Mouse (Mus musculus): ENCODE results near the gene Fam169a. TPM values are rescaled to one million over a fixed set of nuclear protein-coding genes. Genes with fewer than 3 reads are reported as not detected.

The Fam169a gene
- polyA plus RNA-seq (2015; fragmentation: Nextera tagmentation; extraction: Ambion mirVana) = 0.70 TPM in 2 replicates

DNA sequence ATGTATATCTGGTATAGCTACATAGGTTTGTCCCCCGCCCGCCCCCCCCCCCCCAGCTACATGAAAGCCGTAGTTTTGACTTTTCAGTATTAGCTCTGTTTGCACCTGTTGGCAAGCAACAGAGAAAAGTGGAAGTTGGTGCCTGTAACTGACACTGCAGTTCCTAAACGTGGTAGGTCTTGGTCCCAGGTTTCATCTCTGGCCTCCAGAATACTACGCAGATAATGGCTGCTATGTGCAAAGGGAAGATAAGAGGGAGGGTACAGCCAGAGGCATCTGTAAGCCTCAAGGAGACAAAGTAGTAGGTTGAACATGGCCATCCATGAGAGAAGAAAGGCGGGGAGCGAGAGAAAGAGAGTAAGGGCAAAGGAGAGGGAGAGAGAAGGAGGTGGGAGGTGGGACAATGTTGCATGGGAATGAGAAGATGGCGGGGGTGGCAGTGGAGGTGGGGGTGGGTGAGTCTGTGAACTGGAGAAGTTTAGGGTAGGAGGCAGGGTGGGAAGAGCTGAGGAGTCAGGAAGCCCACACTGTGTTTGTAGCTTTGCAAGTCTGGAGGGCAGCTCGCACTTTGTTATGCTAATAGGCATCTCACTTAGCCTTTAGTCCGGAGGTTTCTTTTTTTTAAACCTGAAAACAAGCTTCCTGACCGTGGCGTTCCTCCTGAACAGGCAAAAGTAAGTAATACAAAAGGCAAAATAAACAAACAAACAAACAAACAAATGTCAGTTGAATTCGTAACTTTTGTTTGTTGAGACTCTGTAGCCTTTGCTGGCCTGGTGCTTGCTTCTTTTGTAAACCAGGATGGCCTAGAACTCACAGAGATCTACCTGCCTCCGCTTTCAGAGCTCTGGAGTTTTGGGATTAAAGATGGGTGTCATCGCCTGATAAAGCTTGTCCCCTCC is at the start of gene Fam169a:
TSS of gene Fam169a (plus strand) at position 638 of the 902 bp plus-strand sequence.
- Histone ChIP-seq H3K27ac (replicated peaks) (no peak within 1 kb of the TSS), H3K9ac (ENCODE audit: low read length) (no peak within 1 kb of the TSS), H3K4me2 (replicated peaks; ENCODE audit: low read depth) (no peak within 1 kb of the TSS), H3K4me1 (replicated peaks; ENCODE audit: control insufficient read depth, insufficient read depth) (no peaks in the 10 kb centered on the region), H3K27me3 (ENCODE audit: control insufficient read depth, insufficient read depth, low read length) (0 out of 2 replicates have a peak, but pooled peaks cover 3% of the 10 kb centered on the region), H3K9me3 (ENCODE audit: control insufficient read depth, low read length) (no peaks in the 10 kb centered on the region), H3K36me3 (ENCODE audit: control insufficient read depth, insufficient read depth, low read length) (no peaks in the 10 kb centered on the region), H3K4me3 (ENCODE audit: low read depth, low read length) (no peak within 1 kb of the TSS)
- TF ChIP-seq CTCF (IDR thresholded peaks at IDR 0.05; ENCODE audit: low read depth) = no peak
- TF ChIP-seq EP300 (optimal IDR thresholded peaks at IDR 0.05) = no peak
- WGBS = 69% methylated on average over 15 of the region's 15 CpGs
- no peak for DNase-seq (ENCODE audit: low spot score)
- no peak for ATAC-seq (ENCODE audit: low FRiP score, low TSS enrichment)

DNA sequence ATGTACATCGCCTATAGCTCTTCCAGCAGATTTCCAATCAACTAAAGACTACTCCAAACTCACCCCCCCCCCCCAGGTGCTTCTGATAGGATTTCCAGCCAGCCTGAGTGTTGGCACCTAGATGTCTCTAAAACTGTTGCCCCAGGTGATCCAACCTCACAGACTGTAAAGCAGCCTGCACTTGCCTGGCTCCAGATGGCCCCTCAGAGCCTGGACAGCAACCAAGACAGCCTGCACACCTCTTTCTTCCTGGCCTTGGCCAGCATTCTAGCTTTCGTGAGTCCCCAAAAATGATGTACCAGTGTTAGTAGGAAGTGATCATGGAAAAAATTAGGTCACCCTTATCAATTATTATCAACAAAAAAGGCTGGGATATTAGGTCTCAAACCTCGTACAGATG is 49.4 kb upstream of the Fam169a start:
- 90% methylated on average over 3 of the region's 3 CpGs for WGBS
- Histone ChIP-seq H3K4me3 (ENCODE audit: low read depth, low read length) (no peak overlapping the region), H3K9ac (ENCODE audit: low read length) (no peak overlapping the region), H3K4me2 (replicated peaks; ENCODE audit: low read depth) (no peak overlapping the region), H3K9me3 (ENCODE audit: control insufficient read depth, low read length) (no peaks in the 10 kb centered on the region), H3K27me3 (ENCODE audit: control insufficient read depth, insufficient read depth, low read length) (no peaks in the 10 kb centered on the region), H3K36me3 (ENCODE audit: control insufficient read depth, insufficient read depth, low read length) (no peaks in the 10 kb centered on the region), H3K4me1 (replicated peaks; ENCODE audit: control insufficient read depth, insufficient read depth) (no peaks in the 10 kb centered on the region), H3K27ac (replicated peaks) (no peak overlapping the region)
- ATAC-seq (ENCODE audit: low FRiP score, low TSS enrichment) = no peak
- DNase-seq (ENCODE audit: low spot score) = no peak
- no peak for TF ChIP-seq CTCF (IDR thresholded peaks at IDR 0.05; ENCODE audit: low read depth)

DNA sequence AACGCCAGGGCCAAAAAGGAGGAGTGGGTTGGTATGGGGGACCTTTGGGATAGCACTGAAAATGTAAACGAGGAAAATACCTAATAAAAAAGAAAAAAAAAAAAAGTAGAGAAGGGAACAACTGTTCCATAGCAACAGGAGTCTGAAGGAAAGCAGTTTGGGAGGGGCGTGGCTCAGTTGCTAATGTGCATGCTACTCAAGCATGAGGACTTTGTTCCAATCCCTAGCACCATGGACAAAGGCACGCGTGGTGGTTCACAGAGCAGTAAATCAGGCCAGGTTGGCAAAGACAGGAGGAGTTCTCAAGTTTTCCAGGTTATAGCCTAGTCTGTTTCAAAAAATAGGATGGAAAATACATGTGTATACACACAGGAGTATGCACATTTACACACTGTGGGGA is 47.0 kb upstream of the Fam169a start:
- Histone ChIP-seq H3K36me3 (ENCODE audit: control insufficient read depth, insufficient read depth, low read length) (no peaks in the 10 kb centered on the region), H3K9me3 (ENCODE audit: control insufficient read depth, low read length) (no peaks in the 10 kb centered on the region), H3K4me3 (ENCODE audit: low read depth, low read length) (no peak overlapping the region), H3K27ac (replicated peaks) (no peak overlapping the region), H3K27me3 (ENCODE audit: control insufficient read depth, insufficient read depth, low read length) (no peaks in the 10 kb centered on the region), H3K9ac (ENCODE audit: low read length) (no peak overlapping the region), H3K4me1 (replicated peaks; ENCODE audit: control insufficient read depth, insufficient read depth) (no peaks in the 10 kb centered on the region), H3K4me2 (replicated peaks; ENCODE audit: low read depth) (no peak overlapping the region)
- WGBS = 69% methylated on average over 5 of the region's 5 CpGs
- ATAC-seq (ENCODE audit: low FRiP score, low TSS enrichment) = no peak
- TF ChIP-seq EP300 (optimal IDR thresholded peaks at IDR 0.05) (no peak), CTCF (IDR thresholded peaks at IDR 0.05; ENCODE audit: low read depth) (no peak)
- DNase-seq (ENCODE audit: low spot score) = peak; percentile 18

DNA sequence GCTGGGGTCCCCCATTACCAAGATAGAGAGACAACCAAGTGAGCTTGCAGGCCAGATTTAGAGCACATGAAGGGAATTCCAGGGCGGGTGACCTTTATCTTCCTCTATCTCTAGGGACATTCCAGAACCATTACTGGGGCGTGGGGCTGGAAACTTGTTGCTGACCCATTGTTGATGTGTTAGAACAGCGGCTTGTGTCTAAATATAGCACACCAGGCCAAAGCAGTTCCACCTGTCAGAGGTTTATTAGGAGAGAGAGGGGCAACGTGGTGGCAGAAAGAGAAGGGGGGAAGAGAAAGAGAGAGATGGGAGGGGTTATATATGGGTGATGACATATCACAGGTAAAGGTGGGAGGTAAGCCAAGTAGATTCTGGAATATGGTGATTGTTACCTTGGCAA is 45.2 kb upstream of the Fam169a start:
- no peak for DNase-seq (ENCODE audit: low spot score)
- Histone ChIP-seq H3K9ac (ENCODE audit: low read length) (no peak overlapping the region), H3K4me3 (ENCODE audit: low read depth, low read length) (no peak overlapping the region), H3K36me3 (ENCODE audit: control insufficient read depth, insufficient read depth, low read length) (no peaks in the 10 kb centered on the region), H3K27ac (replicated peaks) (no peak overlapping the region), H3K4me1 (replicated peaks; ENCODE audit: control insufficient read depth, insufficient read depth) (no peaks in the 10 kb centered on the region), H3K4me2 (replicated peaks; ENCODE audit: low read depth) (no peak overlapping the region), H3K27me3 (ENCODE audit: control insufficient read depth, insufficient read depth, low read length) (no peaks in the 10 kb centered on the region), H3K9me3 (ENCODE audit: control insufficient read depth, low read length) (no peaks in the 10 kb centered on the region)
- TF ChIP-seq CTCF (IDR thresholded peaks at IDR 0.05; ENCODE audit: low read depth) (no peak), EP300 (optimal IDR thresholded peaks at IDR 0.05) (no peak)
- ATAC-seq (ENCODE audit: low FRiP score, low TSS enrichment) = 0 out of 2 replicates have a peak, but pooled peaks have one; percentile 8
- WGBS = 33% methylated on average over 4 of the region's 4 CpGs

DNA sequence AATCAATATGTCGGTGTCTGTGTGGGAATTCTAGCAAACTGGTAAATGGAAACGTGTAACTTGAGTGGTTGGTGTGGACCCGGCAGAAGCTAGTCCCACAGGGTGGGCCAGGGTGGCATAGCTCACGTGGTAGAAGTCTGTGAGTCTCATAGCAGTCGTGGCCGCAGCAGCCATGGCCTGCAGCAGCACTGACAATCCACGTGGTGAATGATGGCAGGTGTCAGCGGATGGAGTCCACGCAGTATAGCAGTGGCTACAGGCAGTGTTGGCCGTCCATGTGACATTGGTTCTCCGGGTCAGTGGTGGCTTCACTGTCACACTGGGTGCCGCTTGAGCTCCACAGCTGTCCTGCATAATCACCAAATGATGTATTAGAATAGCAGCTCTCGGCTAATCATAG is 37.0 kb upstream of the Fam169a start:
- H3K36me3 ChIP-seq (ENCODE audit: control insufficient read depth, insufficient read depth, low read length) = no peaks in the 10 kb centered on the region
- no peaks in the 10 kb centered on the region for H3K27me3 ChIP-seq (ENCODE audit: control insufficient read depth, insufficient read depth, low read length)
- no peak overlapping the region for H3K9ac ChIP-seq (ENCODE audit: low read length)
- H3K9me3 ChIP-seq (ENCODE audit: control insufficient read depth, low read length) = no peaks in the 10 kb centered on the region
- WGBS = 86% methylated on average over 13 of the region's 13 CpGs
- ATAC-seq (ENCODE audit: low FRiP score, low TSS enrichment) (no peak), DNase-seq (ENCODE audit: low spot score) (no peak)
- no peak overlapping the region for H3K4me2 ChIP-seq (replicated peaks; ENCODE audit: low read depth)
- H3K4me1 ChIP-seq (replicated peaks; ENCODE audit: control insufficient read depth, insufficient read depth) = no peaks in the 10 kb centered on the region
- H3K4me3 ChIP-seq (ENCODE audit: low read depth, low read length) = no peak overlapping the region
- no peak overlapping the region for H3K27ac ChIP-seq (replicated peaks)
- TF ChIP-seq EP300 (optimal IDR thresholded peaks at IDR 0.05) (no peak), CTCF (IDR thresholded peaks at IDR 0.05; ENCODE audit: low read depth) (no peak)

DNA sequence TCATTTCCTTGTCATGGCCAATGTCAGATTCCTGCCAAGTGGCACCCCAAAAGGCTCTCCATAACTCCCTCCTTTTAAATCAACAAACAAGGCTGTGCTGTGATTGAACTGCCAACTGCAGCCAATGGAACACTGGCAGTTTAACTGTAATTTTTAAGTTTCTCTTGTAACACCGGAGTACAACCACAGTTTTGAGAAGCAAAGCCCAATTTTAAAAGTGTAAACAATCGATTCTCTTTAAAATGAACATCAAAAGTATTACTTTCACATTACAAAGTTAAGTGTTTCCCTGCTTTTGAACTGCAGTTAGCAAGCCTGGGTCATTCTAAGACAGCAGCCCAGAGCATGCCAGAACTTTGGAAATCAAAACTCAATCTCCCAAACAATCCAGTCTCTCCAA is 32.8 kb upstream of the Fam169a start, which contains the start of gene 1700029F12Rik:
TSS of gene 1700029F12Rik (minus strand) at position 101 of the 400 bp plus-strand sequence.
- no peak within 1 kb of the TSS for H3K9ac ChIP-seq (ENCODE audit: low read length)
- no peaks in the 10 kb centered on the region for H3K4me1 ChIP-seq (replicated peaks; ENCODE audit: control insufficient read depth, insufficient read depth)
- 68% methylated on average over 2 of the region's 2 CpGs for WGBS
- no peaks in the 10 kb centered on the region for H3K27me3 ChIP-seq (ENCODE audit: control insufficient read depth, insufficient read depth, low read length)
- H3K4me3 ChIP-seq (ENCODE audit: low read depth, low read length) = no peak within 1 kb of the TSS
- no peak for ATAC-seq (ENCODE audit: low FRiP score, low TSS enrichment)
- no peak within 1 kb of the TSS for H3K27ac ChIP-seq (replicated peaks)
- no peak for DNase-seq (ENCODE audit: low spot score)
- H3K36me3 ChIP-seq (ENCODE audit: control insufficient read depth, insufficient read depth, low read length) = no peaks in the 10 kb centered on the region
- H3K4me2 ChIP-seq (replicated peaks; ENCODE audit: low read depth) = no peak within 1 kb of the TSS
- no peaks in the 10 kb centered on the region for H3K9me3 ChIP-seq (ENCODE audit: control insufficient read depth, low read length)
- no peak for TF ChIP-seq CTCF (IDR thresholded peaks at IDR 0.05; ENCODE audit: low read depth)
- no peak for TF ChIP-seq EP300 (optimal IDR thresholded peaks at IDR 0.05)
